Mouse (Mus musculus) forebrain, embryonic 11.5 days (tissue): ENCODE results near the gene Rab15. TPM values are rescaled to one million over a fixed set of nuclear protein-coding genes. Genes with fewer than 3 reads are reported as not detected.

Experiments used
- ATAC-seq: fragments of 200-750 bp; cut with Nextera tagmentation; replicated peaks from 2 replicates; pipeline ENCODE4 v1.8.0; 2017; ENCODE audit warnings: moderate TSS enrichment; ENCODE audit not compliant: low FRiP score
- DNase-seq: peaks from one replicate; pipeline ENCODE4 v3.0.0-alpha.2; 2017; ENCODE audit warnings: low spot score
- H3K27ac ChIP-seq: fragments of 300-500 bp; sonication (generic); 2 replicates; pipeline ENCODE4 v1.5.1; 2014; ENCODE audit warnings: low read depth, low read length
- H3K27me3 ChIP-seq: fragments of 300-500 bp; sonication (generic); 2 replicates; pipeline ENCODE4 v1.6.1; 2014; ENCODE audit warnings: mild to moderate bottlenecking, low read length, mixed read lengths; ENCODE audit not compliant: control insufficient read depth, insufficient read depth
- H3K36me3 ChIP-seq: fragments of 300-500 bp; sonication (generic); 2 replicates; pipeline ENCODE4 v1.6.1; 2014; ENCODE audit warnings: mild to moderate bottlenecking, low read length, moderate library complexity, mixed read lengths; ENCODE audit not compliant: control insufficient read depth, insufficient read depth
- H3K4me1 ChIP-seq: fragments of 300-500 bp; sonication (generic); replicated peaks from 2 replicates; pipeline ENCODE4 v1.6.1; 2014; ENCODE audit warnings: low read length, mixed read lengths; ENCODE audit not compliant: control insufficient read depth, insufficient read depth
- H3K4me2 ChIP-seq: fragments of 300-500 bp; sonication (generic); 2 replicates; pipeline ENCODE4 v1.6.1; 2014; ENCODE audit warnings: low read depth, mild to moderate bottlenecking, low read length, moderate library complexity, mixed read lengths; ENCODE audit not compliant: severe bottlenecking
- H3K4me3 ChIP-seq: fragments of 300-500 bp; sonication (generic); 2 replicates; pipeline ENCODE4 v1.5.1; 2014; ENCODE audit warnings: low read depth, low read length
- H3K9ac ChIP-seq: fragments of 300-500 bp; sonication (generic); 2 replicates; pipeline ENCODE4 v1.6.1; 2014; ENCODE audit warnings: low read length
- H3K9me3 ChIP-seq: fragments of 300-500 bp; sonication (generic); 2 replicates; pipeline ENCODE4 v1.6.1; 2016; ENCODE audit warnings: low read length, mixed read lengths; ENCODE audit not compliant: control insufficient read depth
- WGBS: fragments of 180-500 bp; shearing (Covaris S2); extraction: QIAGEN DNeasy Blood & Tissue Kit; methylation state at CpG from one replicate; pipeline ENCODE4 v1.1.7; 2014; 5-methylcytosine and 5-hydroxymethylcytosine counted together
- polyA plus RNA-seq: library from polyadenylated mRNA; unstranded; fragments of >200 nt; fragmentation: Nextera tagmentation; extraction: Ambion mirVana; gene quantifications from 2 replicates; pipeline ENCODE4 v1.2.1, GENCODE M21; 2014

The Rab15 gene
- polyA plus RNA-seq, 1 experiment from 2014 or later: 11.2 TPM

GRCm38 (mm10) chr12:76813543-76813942 lies 9.2 kb downstream of the Rab15 start:
- ATAC-seq: no peak
- 81% methylated on average over 10 of the region's 10 CpGs for WGBS
- Histone ChIP-seq H3K4me3 (no peak overlapping the region), H3K27me3 (no peaks in the 10 kb centered on the region), H3K9ac (no peak overlapping the region), H3K9me3 (no peaks in the 10 kb centered on the region), H3K4me1 (peaks cover 5% of the 10 kb centered on the region; the same call in 1 of the 2 replicates), H3K27ac (no peak overlapping the region), H3K4me2 (no peak overlapping the region), H3K36me3 (no peaks in the 10 kb centered on the region)
- no peak for DNase-seq

- Histone ChIP-seq H3K36me3 (no peaks in the 10 kb centered on the region), H3K4me1 (no peaks in the 10 kb centered on the region), H3K27me3 (no peaks in the 10 kb centered on the region), H3K9ac (no peak overlapping the region), H3K4me3 (no peak overlapping the region), H3K9me3 (no peaks in the 10 kb centered on the region), H3K4me2 (no peak overlapping the region), H3K27ac (no peak overlapping the region)
- WGBS: 88% methylated on average over 4 of the region's 4 CpGs
- ATAC-seq (no peak), DNase-seq (no peak)
Measured at GRCm38 (mm10) chr12:76811006-76811405, 11.7 kb downstream of the Rab15 start.

GRCm38 (mm10) chr12:76810491-76810890 lies 12.2 kb downstream of the Rab15 start:
- Histone ChIP-seq H3K4me1 (no peaks in the 10 kb centered on the region), H3K4me3 (no peak overlapping the region), H3K27me3 (no peaks in the 10 kb centered on the region), H3K27ac (no peak overlapping the region), H3K9me3 (no peaks in the 10 kb centered on the region), H3K4me2 (no peak overlapping the region), H3K9ac (no peak overlapping the region), H3K36me3 (no peaks in the 10 kb centered on the region)
- ATAC-seq: no peak
- no peak for DNase-seq
- 93% methylated on average over 5 of the region's 5 CpGs for WGBS

- no peak overlapping the region for H3K9ac ChIP-seq
- WGBS: 82% methylated on average over 10 of the region's 10 CpGs
- no peaks in the 10 kb centered on the region for H3K27me3 ChIP-seq
- H3K4me1 ChIP-seq: no peaks in the 10 kb centered on the region
- H3K36me3 ChIP-seq: no peaks in the 10 kb centered on the region
- H3K9me3 ChIP-seq: no peaks in the 10 kb centered on the region
- H3K4me3 ChIP-seq: no peak overlapping the region
- no peak for ATAC-seq
- no peak overlapping the region for H3K27ac ChIP-seq
- H3K4me2 ChIP-seq: no peak overlapping the region
- no peak for DNase-seq
Measured at GRCm38 (mm10) chr12:76807796-76808195, 14.9 kb downstream of the Rab15 start.

- no peak for DNase-seq
- H3K4me3 ChIP-seq: no peak overlapping the region
- no peak overlapping the region for H3K4me2 ChIP-seq
- no peaks in the 10 kb centered on the region for H3K36me3 ChIP-seq
- ATAC-seq: no peak
- no peak overlapping the region for H3K9ac ChIP-seq
- H3K9me3 ChIP-seq: no peaks in the 10 kb centered on the region
- H3K27ac ChIP-seq: no peak overlapping the region
- H3K4me1 ChIP-seq: no peaks in the 10 kb centered on the region
- WGBS: 91% methylated on average over 10 of the region's 10 CpGs
- H3K27me3 ChIP-seq: no peaks in the 10 kb centered on the region
Measured at GRCm38 (mm10) chr12:76805056-76805811, 17.5 kb downstream of the Rab15 start.

- H3K27ac ChIP-seq: no peak overlapping the region
- no peaks in the 10 kb centered on the region for H3K36me3 ChIP-seq
- 53% methylated on average over 7 of the region's 7 CpGs for WGBS
- DNase-seq: peak; percentile 70
- no peaks in the 10 kb centered on the region for H3K27me3 ChIP-seq
- ATAC-seq: peak; percentile 42; the same call in 1 of the 2 replicates
- H3K4me2 ChIP-seq: no peak overlapping the region
- no peaks in the 10 kb centered on the region for H3K9me3 ChIP-seq
- no peak overlapping the region for H3K9ac ChIP-seq
- H3K4me1 ChIP-seq: no peaks in the 10 kb centered on the region
- H3K4me3 ChIP-seq: no peak overlapping the region
Measured at GRCm38 (mm10) chr12:76803700-76804252, 18.9 kb downstream of the Rab15 start.

GRCm38 (mm10) chr12:76803028-76803427 lies 19.7 kb downstream of the Rab15 start:
- Histone ChIP-seq H3K27me3 (no peaks in the 10 kb centered on the region), H3K36me3 (no peaks in the 10 kb centered on the region), H3K9me3 (no peaks in the 10 kb centered on the region), H3K4me2 (no peak overlapping the region), H3K4me1 (no peaks in the 10 kb centered on the region), H3K9ac (no peak overlapping the region), H3K27ac (no peak overlapping the region), H3K4me3 (no peak overlapping the region)
- 87% methylated on average over 10 of the region's 10 CpGs for WGBS
- DNase-seq (no peak), ATAC-seq (no peak)

- no peaks in the 10 kb centered on the region for H3K9me3 ChIP-seq
- no peak overlapping the region for H3K4me3 ChIP-seq
- no peaks in the 10 kb centered on the region for H3K4me1 ChIP-seq
- H3K4me2 ChIP-seq: no peak overlapping the region
- ATAC-seq (no peak), DNase-seq (no peak)
- H3K36me3 ChIP-seq: no peaks in the 10 kb centered on the region
- no peak overlapping the region for H3K9ac ChIP-seq
- H3K27ac ChIP-seq: no peak overlapping the region
- H3K27me3 ChIP-seq: no peaks in the 10 kb centered on the region
- 47% methylated on average over 5 of the region's 5 CpGs for WGBS
Measured at GRCm38 (mm10) chr12:76798008-76798720, 24.5 kb downstream of the Rab15 start.
